Mouse (Mus musculus) monocyte, adult 59 days (primary cell): ENCODE data around the gene Klhl3. TPM values are rescaled to one million over a fixed set of nuclear protein-coding genes. Genes with fewer than 3 reads are reported as not detected.

Source experiments
- total RNA-seq, 2 experiments: library from RNA; stranded (reverse); gene quantifications; one replicate each; pipeline ENCODE4 v1.2.4; 2023

Klhl3 gene
- total RNA-seq, result under 1 TPM; 0.08 to 0.24 TPM

DNA sequence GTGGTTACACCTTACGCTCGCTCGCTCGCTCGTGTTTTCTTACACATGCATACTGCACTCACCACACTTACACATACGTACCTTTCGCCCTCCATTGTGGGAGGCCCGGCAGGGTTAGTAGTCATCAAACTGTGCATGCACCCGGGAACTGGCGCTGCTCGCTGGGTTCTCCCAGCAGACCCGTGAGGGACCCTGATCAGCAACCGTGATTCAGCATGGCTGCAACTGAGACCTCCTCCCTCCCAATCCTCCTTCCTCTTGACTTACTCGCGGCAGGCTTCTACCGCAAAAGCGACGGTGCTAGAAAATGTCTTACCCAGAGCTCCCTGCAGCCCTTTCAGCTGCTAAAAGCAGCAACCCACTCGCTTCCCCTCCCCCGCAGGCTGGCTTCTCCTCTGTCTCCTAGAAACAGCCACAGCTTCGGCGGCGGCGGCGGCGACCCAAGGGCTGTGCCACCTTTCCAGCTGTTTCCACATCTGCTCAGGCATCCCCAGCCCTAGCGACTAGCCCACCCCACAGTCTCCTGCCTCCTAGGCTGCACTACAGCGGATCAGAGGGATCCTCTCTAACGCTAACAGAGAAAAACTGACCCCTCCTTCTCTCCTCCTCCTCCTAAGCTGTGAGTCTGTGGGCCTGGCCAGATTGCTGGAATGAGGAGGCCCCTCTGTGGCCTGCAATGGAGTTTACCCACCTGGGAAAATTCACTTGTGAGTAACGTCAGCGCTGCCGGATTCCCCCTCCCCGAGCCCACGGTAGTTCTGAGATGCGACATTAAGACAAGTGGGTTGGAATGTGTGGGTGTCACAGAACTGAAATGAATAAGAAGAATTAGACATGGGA, at the start of gene Klhl3:
TSS of gene Klhl3 (minus strand) at position 532 of the 840 bp plus-strand sequence.

DNA sequence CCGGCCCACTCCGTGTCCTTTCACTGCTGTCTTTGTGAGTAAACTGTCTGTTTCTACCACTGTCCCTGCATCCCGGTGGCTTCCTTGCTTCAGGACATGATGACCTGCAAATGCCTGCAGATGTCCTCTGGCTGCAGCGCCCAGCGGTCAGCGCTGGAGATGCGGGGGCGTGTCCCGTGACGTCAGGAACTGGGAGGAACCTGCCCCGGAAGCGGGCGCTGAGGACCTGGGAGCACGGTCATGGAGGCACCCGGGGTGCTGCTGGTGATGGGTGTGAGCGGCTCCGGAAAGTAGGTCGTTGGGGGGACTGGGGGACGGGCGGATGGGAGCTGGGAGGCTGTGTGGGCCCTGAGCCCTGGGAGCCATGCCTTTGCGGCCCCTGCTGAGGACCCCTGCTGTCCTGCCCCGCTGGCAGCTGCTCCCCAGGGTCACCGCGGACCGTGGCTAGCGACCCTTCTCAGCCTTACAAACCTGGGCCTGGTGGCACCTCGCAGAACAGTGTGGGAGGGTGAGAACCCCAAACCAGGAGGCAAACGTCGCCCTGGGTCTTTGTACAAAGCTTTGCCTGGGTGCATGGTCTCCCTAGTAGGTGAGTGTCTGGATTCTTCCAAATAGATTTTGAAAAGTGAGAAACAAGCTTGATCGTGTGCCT, 44.2 kb upstream of the Klhl3 start, which contains the start of gene Idnk:
TSS of gene Idnk (plus strand) at position 203 of the 652 bp plus-strand sequence.

DNA sequence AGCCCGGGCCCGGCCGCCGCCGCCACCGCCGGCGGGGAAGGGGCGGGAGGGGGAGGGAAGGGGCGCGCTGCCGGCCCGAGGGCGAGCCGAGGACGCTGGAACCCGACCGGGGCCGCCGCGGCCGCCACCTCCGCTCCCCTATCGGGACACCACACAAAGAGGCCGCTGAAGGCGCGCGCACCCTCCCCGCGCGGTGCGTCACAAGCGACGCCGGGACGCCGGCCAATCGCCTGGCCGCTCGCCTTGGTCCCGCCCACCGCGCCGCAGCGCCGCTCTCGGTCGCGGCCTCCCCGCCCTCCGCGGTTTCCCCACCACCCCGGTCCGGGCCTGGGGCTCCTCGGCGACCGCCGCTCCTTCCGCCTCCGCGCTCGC, 15.0 kb upstream of the Klhl3 start, which contains the start of gene Hnrnpa0:
TSS of gene Hnrnpa0 (minus strand) at position 161 of the 372 bp plus-strand sequence.

Other genes with a start within 250 kb of the Klhl3 start
- under 1 TPM in 1 of 2 experiments, not detected in 1; 0.18 TPM for gene Spock1, start 205.3 kb downstream of the Klhl3 start, total RNA-seq
- gene Hnrnpa0, start 15.0 kb upstream of the Klhl3 start, total RNA-seq, result 100 to 1,000 TPM in 1 of 2 experiments, 10 to 100 TPM in 1; 87.2 to 105 TPM
- gene Idnk, start 44.1 kb upstream of the Klhl3 start, total RNA-seq, result 10 to 100 TPM; 60.6 to 63.2 TPM
- 10 to 100 TPM; 62.1 to 64.8 TPM for gene Ubqln1, start 102.1 kb upstream of the Klhl3 start, total RNA-seq
- gene Gkap1, start 162.1 kb upstream of the Klhl3 start, total RNA-seq, result 1 to 10 TPM; 4.7 to 7.0 TPM
- under 1 TPM in 1 of 2 experiments, not detected in 1; 0.18 TPM for gene Kif27, start 245.5 kb upstream of the Klhl3 start, total RNA-seq